23 mouse cellular contexts compared by ENCODE assay signal in the genomic region with DNA sequence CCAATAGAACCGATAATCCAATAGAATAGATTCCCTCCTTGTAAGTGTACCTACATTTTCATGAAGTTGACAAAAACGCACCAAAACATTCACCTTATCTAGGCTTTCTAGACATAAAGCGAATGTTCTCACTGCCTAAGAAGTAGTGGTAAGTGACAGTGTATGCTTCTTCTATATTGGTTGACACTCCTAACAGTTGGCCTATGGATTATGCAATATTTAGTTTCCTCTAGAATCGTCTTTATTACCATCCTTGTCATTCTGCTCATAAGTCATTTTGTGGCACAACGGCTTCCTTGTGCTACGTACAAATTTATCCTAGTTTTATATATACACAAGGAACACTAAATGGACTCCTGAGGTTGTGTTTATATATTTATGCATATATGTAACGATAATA.
DNase-seq lines count a peak whose midpoint lies in the region; ATAC-seq lines count a peak whose summit lies in the region.
"Had no signal": no experiment of that assay in that cellular context is flagged by ENCODE, and none has a peak within 500 bp of the region (broad histone marks: within the 10 kb centered on the region; RNA-seq: fewer than 3 reads in every experiment).

No protein-coding gene starts in this region.

- no peak overlapping the region for H3K4me2 ChIP-seq in forebrain, embryonic 15.5 days (replicated peaks)
- H3K4me2 ChIP-seq in hindbrain, embryonic 14.5 days (replicated peaks), result no peak overlapping the region

- no peaks in the 10 kb centered on the region for H3K27me3 ChIP-seq in forebrain, embryonic 15.5 days
- no peaks in the 10 kb centered on the region for H3K27me3 ChIP-seq in hindbrain, embryonic 14.5 days (ENCODE audit: control insufficient read depth, insufficient read depth, low read length)
- H3K27me3 ChIP-seq: CH12.LX had no signal

- no peak overlapping the region for H3K4me3 ChIP-seq in forebrain, embryonic 15.5 days
- no peak overlapping the region for H3K4me3 ChIP-seq in hindbrain, embryonic 14.5 days (replicated peaks; ENCODE audit: low read length)

- no peak overlapping the region for H3K27ac ChIP-seq in forebrain, embryonic 15.5 days (replicated peaks)
- H3K27ac ChIP-seq in hindbrain, embryonic 14.5 days, result no peak overlapping the region

- 90% methylated on average over 7 of the region's 7 CpGs for WGBS in forebrain, embryonic 15.5 days
- 91% methylated on average over 7 of the region's 7 CpGs for WGBS in hindbrain, embryonic 14.5 days

- H3K9me3 ChIP-seq in forebrain, embryonic 15.5 days, result no peaks in the 10 kb centered on the region
- H3K9me3 ChIP-seq in hindbrain, embryonic 14.5 days (ENCODE audit: control insufficient read depth, low read length), result no peaks in the 10 kb centered on the region
- H3K9me3 ChIP-seq: G1E had no signal

- ATAC-seq in common myeloid progenitor, adult 5-6 weeks (replicated peaks; ENCODE audit: low read depth, poor library complexity, severe bottlenecking), result peak; percentile 62
- peak; percentile 84 for ATAC-seq in granulocyte monocyte progenitor cell, adult 5-6 weeks (replicated peaks; ENCODE audit: poor library complexity, severe bottlenecking)
- ATAC-seq in megakaryocyte, adult 5-6 weeks (ENCODE audit: poor library complexity, severe bottlenecking), result 0 out of 2 replicates have a peak, but pooled peaks have one; percentile 45
- peak; percentile 77 for ATAC-seq in megakaryocyte progenitor cell, adult 5-6 weeks (replicated peaks; ENCODE audit: poor library complexity)
- no peak for ATAC-seq in forebrain, embryonic 15.5 days (replicated peaks)
- no peak for ATAC-seq in hindbrain, embryonic 14.5 days (ENCODE audit: low FRiP score)
- ATAC-seq: activated CD4-positive, CD25-positive, alpha-beta regulatory T cell, adult 4 months; CD4-positive, CD25-positive, alpha-beta regulatory T cell, adult 4 months; Patski had no signal

- H3K4me1 ChIP-seq in forebrain, embryonic 15.5 days, result peaks cover 10% of the 10 kb centered on the region
- H3K4me1 ChIP-seq in hindbrain, embryonic 14.5 days (replicated peaks; ENCODE audit: control insufficient read depth, insufficient read depth, low read length), result 0 out of 2 replicates have a peak, but pooled peaks cover 7% of the 10 kb centered on the region

- no peak overlapping the region for H3K9ac ChIP-seq in forebrain, embryonic 15.5 days (replicated peaks)
- H3K9ac ChIP-seq in hindbrain, embryonic 14.5 days, result no peak overlapping the region

- no peak for DNase-seq in adrenal gland, adult 18-20 months (ENCODE audit: low spot score in 2 of 2)
- no peak for DNase-seq in hindbrain, embryonic 14.5 days (ENCODE audit: low spot score)
- DNase-seq in heart, adult 9 months (ENCODE audit: low spot score in 2 of 2), result no peak
- DNase-seq: adrenal gland, adult 2 months; adrenal gland, adult 8-10 months; adrenal gland, postnatal 10 days; adrenal gland, postnatal 14 days; adrenal gland, postnatal 25 days; adrenal gland, postnatal 36 days; B cell, adult 2 months; cerebellum, adult 11 months; cerebellum, adult 11-12 months; cerebellum, adult 18-20 months had no signal

- H3K36me3 ChIP-seq in forebrain, embryonic 15.5 days, result no peaks in the 10 kb centered on the region
- H3K36me3 ChIP-seq in hindbrain, embryonic 14.5 days (replicated peaks; ENCODE audit: control insufficient read depth, insufficient read depth), result no peaks in the 10 kb centered on the region
- H3K36me3 ChIP-seq: G1E had no signal

Comparison
In these comparisons a context has a peak if more than half of its experiments do, and no peak if none do; other contexts are left out.
1. ATAC-seq: peak in common myeloid progenitor, adult 5-6 weeks (single experiment), granulocyte monocyte progenitor cell, adult 5-6 weeks (single experiment), megakaryocyte, adult 5-6 weeks (single experiment) and megakaryocyte progenitor cell, adult 5-6 weeks (single experiment); none in forebrain, embryonic 15.5 days (single experiment) and hindbrain, embryonic 14.5 days (single experiment).